Mouse (Mus musculus): ENCODE results near the gene Tcf12.

Tcf12 gene

DNA sequence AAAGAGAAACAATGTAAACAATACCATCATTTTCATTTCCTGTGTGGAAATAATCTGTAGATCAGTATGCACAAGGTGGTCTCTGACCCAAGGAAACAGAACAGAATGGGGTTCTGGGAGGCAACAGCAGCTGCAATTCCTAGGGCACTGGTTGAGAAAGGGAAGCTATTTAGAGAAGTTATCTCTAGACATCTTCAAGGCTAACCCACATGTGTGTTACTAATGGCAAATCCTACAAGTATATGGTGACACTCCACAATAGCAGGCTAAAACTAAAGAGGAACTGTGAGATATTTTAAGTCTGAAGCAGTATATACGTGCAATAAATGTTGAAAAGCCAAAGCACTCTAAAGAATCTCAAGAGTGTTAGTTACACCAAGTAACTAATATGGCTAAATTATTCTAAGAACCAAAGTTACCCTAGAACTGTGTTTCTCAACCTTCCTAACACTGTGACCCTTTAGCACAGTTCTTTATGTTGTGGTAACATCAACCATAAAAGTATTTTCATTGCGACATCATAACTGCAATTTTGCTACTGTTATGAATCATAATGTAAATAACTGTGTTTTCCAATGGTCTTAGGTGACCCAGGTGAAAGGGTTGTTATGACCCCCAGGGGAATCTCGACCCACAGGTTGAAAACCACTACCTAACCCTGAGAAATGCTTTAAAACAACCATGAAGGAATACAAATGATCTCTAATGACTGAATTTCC lies 22.6 kb downstream of the Tcf12 start:
- in situ Hi-C loops (cut with MboI; ENCODE audit: low sequenced_read_pairs): no loop called here

DNA sequence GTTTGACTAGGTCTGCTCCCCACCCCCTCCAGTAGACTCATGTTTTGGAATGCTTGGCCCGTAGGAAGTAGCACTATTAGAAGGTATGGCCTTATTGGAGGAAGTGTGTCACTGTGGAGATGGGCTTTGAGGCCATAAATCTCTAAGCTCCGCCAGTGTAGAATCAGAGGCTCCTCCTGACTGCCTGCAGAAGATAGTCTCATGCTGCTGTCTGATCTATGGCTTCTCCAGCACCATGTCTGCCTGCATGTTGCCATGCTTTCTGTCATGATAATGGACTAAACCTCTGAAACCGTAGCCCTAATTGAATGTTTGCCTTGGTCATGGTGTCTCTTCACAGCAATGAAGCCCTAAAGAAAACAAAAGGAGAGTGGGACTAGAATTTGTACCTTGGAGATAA lies 26.7 kb downstream of the Tcf12 start:
- in situ Hi-C loops (cut with MboI; ENCODE audit: low sequenced_read_pairs): no loop called here

DNA sequence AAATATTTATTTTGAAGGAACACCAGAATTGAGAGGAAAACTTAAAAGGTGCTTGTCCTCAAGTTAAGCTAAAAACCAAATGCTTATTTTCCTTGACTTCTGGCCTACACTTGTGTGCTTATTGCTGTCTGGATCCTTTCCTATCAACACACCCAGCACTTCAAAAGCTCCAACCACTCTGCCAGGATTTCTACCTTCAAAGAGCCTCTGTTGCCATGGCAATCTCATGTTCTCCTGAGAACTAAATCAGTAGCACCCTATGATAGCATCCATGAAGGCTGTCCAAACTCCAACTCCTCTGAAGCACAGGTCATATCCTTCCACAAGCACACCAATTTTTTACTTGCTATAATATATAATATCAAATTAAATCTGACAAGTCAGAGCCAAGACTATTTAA lies 27.5 kb downstream of the Tcf12 start:
- in situ Hi-C loops (cut with MboI; ENCODE audit: low sequenced_read_pairs): no loop called here

DNA sequence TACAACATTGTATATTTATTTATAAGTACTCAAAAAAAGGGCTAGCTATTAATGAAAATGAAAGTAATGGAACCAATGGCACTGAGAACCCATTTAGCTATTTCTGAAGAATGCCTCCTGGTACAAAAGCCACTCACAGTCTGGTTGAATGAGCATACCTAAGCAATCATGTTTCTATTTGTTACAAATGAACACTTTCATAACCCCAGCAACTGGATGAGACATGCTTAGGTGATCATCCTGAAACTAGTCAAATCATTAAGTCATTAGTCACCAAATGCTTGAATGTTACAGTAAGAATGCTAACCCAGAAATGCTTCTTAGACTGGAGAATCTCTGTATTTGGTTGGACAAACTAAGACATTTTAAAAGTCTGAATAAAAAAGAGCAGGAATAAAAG lies 35.5 kb downstream of the Tcf12 start:
- in situ Hi-C loops (cut with MboI; ENCODE audit: low sequenced_read_pairs): no loop called here

DNA sequence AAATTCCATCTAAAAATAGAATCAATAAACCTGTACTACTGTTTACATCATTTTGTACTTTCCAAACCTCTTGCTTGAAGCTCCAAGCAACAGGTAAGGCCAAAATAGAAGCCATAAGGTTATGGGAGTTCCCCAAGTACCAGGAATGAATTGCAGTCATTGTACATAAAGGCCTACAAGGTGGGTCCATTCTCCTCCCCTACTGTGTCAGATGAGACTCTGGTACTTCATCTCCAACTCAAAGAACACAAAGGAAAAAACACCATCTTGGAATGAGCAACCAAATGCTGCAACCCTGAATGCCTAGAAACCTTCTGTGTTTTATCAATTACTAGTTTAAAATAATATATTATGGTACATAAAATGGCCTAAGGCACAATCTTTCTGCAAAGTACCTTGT lies 45.5 kb downstream of the Tcf12 start:
- in situ Hi-C loops (cut with MboI; ENCODE audit: low sequenced_read_pairs): no loop called here

DNA sequence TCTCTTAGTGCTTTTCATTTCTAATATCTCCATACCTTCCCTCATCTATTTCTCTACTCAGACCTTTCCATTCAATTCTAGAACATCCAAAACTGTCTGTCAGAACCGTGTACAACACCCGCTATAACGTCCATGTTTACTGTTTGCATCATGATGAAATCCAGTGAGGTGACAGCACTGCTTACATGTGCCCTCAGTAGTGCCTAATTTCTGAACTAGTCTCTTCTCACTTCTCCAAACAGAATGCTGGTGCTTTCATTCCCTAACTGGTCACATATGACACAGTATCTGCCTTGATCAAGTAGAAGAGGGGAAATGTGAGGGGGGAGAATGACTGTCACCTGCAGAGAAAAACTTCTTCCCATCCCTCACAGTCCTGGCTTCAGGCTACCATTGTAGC lies 58.5 kb downstream of the Tcf12 start:
- in situ Hi-C loops (cut with MboI; ENCODE audit: low sequenced_read_pairs): no loop called here

DNA sequence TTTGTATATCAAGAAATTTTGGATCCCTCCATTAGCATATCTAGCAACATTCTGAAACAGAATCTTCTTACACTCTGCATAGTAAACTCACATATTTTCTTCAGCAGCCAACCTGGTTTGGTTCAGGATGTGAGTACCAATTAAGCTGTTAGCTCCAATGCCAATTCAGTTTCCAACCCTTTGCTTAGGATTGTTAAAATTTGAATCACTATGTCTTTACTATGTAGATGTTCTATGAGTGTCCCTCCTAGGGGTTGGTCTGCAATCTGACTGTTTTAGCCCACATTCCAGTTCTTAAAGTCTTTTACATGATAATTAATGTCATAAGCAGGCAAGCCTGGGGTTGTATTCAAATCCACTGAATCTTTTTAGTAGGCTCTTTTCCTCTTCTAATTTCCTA lies 71.5 kb downstream of the Tcf12 start:
- in situ Hi-C loops (cut with MboI; ENCODE audit: low sequenced_read_pairs): no loop called here

DNA sequence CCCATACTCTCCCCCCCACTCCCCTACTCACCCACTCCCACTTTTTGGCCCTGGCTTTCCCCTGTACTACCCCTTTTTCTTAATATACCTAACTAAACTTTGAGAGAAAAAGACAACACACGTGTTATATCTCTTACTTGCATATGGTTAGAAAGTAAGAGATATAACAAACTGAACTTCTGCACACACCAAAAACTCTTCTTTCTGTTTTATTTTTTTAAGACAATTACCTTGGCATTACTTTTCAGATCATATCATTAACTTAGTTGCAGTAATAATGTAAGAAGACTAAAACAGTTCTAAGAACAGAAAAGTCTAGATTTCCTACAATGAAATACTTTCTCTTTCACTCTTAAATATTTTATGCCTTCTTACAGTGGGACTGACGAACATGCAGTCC lies 72.3 kb downstream of the Tcf12 start:
- in situ Hi-C loops (cut with MboI; ENCODE audit: low sequenced_read_pairs): no loop called here

DNA sequence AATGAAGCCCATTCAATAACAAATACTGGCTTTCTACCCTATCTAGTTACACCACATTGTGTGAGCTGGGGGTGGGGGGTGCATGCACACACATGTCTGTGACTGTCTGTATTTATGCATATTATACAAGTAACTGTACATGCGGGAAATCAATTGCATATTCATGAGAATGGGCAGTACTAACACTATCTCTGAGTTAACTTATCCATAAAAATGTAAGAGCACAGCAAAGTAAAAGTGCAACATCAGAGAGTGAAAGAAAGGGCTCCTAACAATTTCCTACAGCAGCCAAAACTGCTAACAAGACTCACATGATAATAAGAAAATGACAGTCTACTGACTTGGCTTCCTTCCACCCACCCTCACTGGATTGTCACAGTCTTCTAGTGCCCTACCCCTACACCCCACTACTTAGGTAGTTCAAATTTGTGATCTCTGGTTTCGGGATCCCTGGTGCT lies 74.6 kb downstream of the Tcf12 start:
- in situ Hi-C loops (cut with MboI; ENCODE audit: low sequenced_read_pairs): no loop called here

DNA sequence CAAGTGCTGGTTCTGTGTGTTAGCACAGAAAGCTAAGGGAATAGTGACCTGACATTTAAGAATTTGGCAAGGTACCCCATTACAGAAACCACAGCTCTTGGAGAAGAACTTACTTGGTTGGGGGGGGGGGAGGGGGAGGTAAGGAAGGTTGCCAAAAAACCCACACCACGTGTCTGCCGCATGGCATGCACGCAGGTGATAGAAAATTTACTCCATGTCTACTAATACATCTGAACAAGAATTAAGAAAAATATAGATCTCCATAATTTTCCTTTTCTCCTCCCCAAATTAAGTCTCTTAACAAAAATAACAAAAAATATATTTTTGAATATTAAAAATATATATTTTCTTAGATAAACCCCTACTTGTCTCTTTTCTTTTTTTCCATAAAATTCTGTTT lies 75.4 kb downstream of the Tcf12 start:
- in situ Hi-C loops (cut with MboI; ENCODE audit: low sequenced_read_pairs): no loop called here

DNA sequence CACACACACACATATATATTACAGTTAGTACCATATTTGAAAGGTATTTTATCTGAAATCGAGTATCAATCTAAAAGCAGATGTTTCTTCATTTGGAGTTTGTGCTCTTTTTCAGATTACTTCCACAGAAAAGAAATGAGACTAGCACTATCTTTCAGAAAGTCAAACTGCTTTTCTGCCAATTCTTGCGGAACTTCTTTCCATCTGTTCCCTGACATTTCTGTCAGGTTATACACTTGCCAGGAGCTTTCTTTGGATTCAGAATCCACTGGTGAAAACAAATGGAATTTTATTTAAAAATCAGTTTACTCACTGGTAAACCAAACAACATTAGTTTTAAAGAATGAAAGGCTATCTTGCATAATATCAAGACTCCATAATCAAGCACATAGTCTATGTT lies 78.4 kb downstream of the Tcf12 start:
- in situ Hi-C loops (cut with MboI; ENCODE audit: low sequenced_read_pairs): no loop called here

DNA sequence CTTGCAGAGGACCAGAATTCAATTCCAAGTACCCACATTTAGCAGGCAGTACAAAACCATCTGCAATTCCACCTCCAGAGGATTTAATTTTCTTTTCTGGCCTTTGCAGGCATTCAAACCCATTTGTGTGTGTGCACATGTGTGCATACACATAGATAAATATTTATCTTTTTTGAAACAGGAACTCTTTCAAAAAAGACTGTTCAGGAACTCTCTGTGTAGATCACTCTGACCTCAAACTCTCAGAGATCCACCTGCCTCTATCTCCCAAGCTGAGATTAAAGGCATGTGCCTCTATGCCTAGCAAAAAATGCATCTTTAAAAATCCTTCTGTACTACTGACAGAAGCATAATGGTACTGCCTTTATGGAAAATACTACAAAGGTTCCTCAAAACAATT lies 81.4 kb downstream of the Tcf12 start:
- in situ Hi-C loops (cut with MboI; ENCODE audit: low sequenced_read_pairs): no loop called here

DNA sequence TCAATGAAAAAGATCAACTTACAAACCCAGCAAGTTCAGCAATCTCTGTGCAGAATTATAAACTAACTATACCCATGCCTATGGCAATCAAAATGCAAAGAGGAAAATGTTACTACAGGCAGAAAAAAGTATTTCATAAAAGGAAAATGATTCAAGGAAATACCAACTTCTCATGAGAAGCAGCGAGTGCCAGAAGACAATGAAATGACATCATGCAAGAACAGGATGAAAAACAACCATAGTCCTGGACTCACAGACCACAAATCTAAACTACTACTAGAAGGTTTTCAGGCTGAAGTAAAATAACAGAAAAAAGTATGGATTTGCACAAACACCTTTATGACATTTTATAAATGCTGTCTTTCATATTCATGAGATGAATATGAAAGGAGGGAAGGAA lies 82.1 kb downstream of the Tcf12 start:
- in situ Hi-C loops (cut with MboI; ENCODE audit: low sequenced_read_pairs): no loop called here

DNA sequence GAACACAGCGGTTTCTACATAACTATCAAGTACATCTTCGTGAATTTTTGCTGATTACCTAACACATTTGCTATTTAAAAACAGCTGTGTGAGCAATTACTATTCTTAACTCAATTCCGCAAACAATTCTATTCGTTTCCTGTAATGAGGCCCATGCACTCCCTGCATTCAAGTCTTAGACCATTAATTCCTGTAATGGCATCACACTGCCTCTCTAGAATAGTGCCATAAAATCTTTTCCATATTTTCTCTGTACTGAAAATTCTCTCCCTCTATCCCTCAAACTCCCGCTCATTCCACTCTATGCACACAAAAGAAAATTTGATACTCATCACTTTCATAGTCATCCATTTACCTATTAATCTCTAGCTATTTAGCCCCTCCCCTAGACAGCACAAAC lies 88.4 kb downstream of the Tcf12 start:
- in situ Hi-C loops (cut with MboI; ENCODE audit: low sequenced_read_pairs): no loop called here

DNA sequence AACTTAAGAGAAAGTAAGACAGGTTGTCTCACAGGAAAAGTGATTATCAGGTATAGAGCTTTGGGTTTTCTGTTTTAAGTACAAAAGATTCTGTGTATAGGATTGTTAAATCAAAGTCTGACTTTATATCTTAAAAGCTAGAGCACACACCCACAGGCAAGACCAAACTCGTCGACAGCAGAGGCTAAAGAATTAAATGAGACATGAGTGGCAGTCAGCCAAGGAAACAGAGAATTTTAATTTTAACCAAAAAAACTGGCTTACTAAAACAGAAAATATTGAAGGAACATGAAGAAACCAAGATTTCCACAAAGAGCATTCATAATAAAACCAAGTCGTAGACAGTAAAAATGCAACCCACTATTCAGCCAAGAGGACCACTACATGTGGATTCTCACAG lies 90.2 kb downstream of the Tcf12 start:
- in situ Hi-C loops (cut with MboI; ENCODE audit: low sequenced_read_pairs): no loop called here

DNA sequence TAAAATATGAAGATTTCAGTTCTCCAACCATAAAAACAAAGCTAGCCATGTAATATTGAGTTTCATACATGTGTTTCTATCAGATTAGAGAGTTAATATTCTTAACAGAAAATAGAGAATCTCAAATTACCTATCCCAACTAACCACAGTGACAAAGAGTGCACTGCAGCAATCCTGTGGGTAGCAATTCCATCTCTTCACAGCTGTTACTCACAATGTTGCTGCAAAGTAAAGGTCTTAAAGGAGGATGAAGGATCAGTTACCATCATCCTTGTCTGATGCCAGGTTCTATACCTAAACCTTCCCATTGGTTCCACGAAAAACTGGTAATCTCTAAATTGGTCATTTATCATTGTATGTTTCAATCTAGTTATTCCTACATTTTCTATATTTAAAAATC lies 95.7 kb downstream of the Tcf12 start:
- in situ Hi-C loops (cut with MboI; ENCODE audit: low sequenced_read_pairs): no loop called here

DNA sequence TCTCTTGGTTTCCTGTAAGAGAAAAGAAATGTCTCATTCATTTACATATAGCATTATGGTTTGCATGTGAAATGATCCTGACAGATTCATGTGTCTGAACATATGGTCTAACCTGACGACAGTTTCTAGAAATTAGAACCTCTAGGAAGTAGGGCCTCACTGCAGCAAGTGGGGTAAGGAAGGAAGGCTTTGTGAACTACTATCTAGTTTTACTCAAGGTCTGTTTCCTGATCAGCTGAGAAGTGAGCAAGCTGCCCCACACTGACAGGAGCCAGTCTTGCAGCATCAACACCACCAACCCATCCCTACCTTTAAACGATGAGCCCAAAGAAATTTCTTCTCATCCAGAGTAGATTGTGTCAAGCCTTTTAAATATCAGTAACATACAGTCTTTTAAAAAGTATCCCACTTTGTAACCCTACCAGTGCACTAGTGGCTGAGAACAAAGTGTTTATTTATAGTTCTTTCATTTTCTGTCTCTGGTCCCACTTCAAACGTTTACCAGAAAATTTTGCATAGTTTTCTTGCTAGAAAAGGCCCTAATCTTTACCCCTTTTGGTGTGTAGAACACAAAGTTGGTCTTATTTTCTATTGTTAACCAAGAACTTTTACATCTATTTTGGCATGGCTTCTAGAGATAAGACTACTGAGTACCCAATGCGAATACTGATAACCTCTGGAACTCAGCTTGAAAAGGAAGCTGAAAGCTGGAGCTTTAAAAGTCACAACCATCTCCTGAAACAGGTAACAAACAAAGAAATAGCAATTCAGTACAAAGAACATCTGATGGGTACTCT lies 96.9 kb downstream of the Tcf12 start:
- in situ Hi-C loops (cut with MboI; ENCODE audit: low sequenced_read_pairs): no loop called here

DNA sequence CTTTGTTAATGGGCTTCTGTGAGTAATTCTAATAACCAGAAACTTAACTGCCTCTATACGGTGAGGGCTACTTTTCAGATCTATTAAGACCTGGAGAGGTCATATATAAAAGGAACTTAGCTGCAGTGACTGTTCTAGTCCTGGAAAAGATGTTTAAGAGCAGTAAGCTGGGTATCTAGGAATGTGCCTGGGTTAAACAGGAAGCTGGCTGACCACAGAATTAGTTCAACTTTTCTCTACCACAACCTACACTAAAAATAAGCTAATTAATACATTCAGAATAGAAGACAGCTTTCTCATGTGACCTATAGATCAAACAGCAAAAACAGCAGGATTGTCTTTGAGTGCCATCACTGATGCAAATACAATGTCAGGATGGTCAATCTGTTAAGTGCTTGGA lies 98.1 kb downstream of the Tcf12 start:
- in situ Hi-C loops (cut with MboI; ENCODE audit: low sequenced_read_pairs): no loop called here

DNA sequence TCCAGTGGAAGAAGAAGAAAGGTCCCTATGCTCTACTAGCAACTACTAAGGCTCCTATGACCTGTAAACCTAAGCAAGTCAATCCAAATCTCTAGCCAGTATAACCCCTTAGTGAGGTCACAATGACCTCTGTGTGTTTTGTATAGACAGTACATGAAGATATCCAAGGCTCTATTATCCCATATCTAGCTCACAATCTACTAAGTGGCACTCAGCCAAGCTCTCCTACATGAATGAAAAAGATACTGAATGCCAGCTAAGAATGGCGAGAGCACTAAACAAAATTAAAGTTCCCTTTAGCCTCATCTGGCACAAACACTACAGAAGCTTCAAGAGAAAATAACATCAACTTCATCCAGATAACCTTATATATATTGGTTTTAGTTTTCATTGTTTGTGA lies 103.0 kb downstream of the Tcf12 start:
- in situ Hi-C loops (cut with MboI; ENCODE audit: low sequenced_read_pairs): no loop called here

DNA sequence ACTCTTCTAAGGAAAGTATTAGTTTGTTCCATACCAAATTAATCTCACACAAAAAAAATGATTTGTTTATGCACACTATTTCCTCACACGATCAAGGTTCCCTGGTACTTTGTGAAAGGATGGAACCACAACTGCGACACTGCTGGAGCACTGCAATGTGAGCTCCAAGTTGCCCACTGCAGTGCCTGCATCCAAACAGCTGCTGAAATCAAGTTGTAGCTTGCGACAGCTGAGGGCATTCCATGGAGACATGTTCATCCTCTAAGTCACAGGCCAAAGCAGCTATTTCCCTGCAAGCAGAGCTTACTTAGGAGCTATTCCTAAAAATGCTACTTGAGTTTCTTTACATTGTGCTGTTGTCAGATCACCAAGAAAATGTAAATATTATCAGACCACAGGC lies 120.5 kb downstream of the Tcf12 start:
- in situ Hi-C loops (cut with MboI; ENCODE audit: low sequenced_read_pairs): no loop called here

DNA sequence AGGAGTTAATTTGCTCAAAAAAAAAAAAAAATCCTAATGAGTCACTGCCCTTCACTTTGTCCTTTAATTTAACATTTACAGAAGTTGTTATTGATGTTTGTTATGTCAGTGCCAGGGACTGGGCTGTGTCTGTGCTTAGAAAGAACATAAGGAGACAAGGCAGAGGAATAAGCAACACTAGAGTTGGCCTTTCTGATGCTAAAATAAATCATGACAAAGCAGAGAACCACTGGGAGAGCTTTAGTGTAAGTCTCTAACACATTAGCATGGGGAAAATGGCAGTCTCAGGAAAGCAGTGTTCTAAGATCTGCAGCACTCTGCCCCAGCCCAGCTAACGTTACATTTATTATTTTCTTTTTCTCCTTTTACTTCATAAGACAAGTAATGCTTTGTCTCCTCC lies 121.3 kb downstream of the Tcf12 start:
- in situ Hi-C loops (cut with MboI; ENCODE audit: low sequenced_read_pairs): no loop called here

DNA sequence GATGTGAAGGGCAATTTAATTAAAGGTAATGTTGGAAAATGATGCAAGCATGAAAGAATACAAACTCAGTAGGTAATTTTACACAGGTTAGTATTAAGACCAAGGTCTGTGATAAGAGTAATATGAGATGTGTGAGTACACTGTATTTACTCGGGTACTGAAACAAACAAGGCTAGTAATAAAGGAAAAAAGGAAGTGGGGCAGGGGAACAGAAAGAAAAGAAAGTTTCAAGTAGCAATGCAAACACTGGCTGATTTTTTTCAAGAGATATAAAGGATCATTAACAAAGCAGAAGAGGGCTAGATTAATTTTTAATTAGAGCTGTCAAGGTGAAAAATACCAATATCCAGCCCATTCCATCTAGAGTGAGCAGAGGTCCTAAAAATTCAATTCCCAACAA lies 122.0 kb downstream of the Tcf12 start:
- in situ Hi-C loops (cut with MboI; ENCODE audit: low sequenced_read_pairs): no loop called here

DNA sequence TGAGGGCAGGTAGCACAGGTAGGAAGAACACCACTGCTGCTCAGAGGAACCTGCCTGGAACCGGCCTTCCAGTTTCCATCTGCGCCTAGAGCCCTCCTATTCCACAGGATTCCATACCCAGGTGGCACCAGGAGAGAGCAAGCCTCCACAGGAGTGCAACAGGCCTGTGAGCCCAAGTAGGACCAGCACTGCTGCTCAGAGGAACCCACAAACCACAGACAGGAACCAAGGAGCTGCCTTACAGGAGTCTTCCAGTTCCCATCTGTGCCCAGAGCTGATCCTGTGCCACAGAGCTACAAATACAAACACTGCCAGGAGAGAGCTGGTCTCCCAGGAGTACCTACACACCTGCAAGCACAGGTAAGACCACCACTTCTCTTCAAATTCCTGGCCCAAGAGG lies 125.0 kb downstream of the Tcf12 start:
- in situ Hi-C loops (cut with MboI; ENCODE audit: low sequenced_read_pairs): no loop called here
